Mouse (Mus musculus) CH12F3 (cell line): Measurements from ENCODE around the gene Kctd18.

Experiments
- in situ Hi-C: fragments of 300-500 bp; cut with MboI; formaldehyde crosslinking; loops from 2 replicates; pipeline ENCODE4 v1.14.3; 2020; ENCODE audit warnings: low sequenced_read_pairs

Gene Kctd18

DNA sequence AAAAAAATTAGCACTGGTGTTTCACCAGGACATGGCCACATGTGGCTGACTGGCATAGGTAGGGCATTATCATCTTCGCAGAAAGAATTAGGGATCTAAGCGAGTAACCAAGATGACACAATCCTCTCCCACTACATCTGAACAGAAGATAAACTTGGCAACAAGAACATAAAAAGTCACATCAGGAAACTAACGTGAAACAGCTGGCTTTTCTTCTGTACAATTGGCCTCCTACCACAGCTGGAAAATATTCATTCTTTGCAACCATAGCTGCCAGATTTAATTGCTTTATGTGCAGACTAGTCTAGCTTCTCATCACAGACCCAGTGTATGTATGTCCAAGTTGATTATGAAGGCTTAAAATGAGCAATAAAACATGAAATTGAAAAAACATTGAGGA lies 112.8 kb downstream of the Kctd18 start:
- in situ Hi-C loops = no loop called here
